Mouse (Mus musculus) ovary, postnatal 10 days (tissue): Measurements from ENCODE around the gene Apobec1.
"Not testable (repeated sequence)": the region's sequence is repeated elsewhere in the genome, so short reads cannot be mapped to it uniquely, and the experiment has no call there.

Experiments used
- DNase-seq: peaks from one replicate; pipeline ENCODE4 v3.0.0; 2022; ENCODE audit warnings: low spot score

The Apobec1 gene

DNA sequence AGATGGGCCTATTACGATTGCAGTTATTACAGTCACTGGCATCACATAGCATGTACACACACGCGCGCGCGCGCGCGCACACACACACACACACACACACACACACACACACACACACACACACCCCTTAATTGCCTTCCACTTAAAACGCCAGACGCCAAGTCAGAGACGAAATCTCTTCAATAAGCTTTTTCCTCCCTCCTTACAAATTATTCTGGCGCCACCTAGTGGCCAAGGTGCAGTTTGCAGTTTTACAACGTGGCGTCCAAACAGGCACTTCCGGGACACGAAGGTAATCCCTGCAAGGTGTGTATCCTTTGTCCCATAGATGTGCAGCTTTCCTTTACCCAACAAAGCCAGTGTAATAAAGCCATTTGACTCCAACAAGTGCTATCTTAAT lies 41.8 kb downstream of the Apobec1 start:
- peak; percentile 56 for DNase-seq

DNA sequence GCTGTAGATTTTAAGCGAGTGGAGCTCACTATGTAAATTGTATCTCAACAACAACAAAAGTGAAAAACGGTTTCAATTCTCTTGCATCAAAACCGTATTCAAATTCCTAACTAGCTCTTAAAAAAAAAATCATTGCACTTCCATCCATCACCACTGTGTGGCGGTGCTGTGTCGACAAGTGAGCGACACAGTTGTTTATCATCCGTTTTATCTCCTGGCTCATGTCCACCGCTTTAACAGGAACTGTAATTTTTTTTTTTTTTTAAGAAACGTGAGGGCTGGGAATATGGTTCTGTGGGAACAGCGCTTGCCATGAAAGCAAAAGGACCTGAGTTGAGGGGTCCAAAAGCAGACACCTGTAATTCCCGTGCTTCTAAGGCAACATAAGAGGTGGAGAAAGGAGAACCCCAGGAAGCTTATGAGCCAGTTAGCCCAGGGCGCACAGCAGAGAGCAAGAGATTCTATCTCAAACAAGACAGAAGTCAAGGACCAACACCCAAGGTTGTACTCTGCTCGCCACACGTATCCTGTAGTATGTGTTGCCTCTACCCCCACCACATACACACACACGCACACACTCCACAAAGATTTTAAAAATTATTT lies 45.2 kb downstream of the Apobec1 start:
- DNase-seq: no peak

DNA sequence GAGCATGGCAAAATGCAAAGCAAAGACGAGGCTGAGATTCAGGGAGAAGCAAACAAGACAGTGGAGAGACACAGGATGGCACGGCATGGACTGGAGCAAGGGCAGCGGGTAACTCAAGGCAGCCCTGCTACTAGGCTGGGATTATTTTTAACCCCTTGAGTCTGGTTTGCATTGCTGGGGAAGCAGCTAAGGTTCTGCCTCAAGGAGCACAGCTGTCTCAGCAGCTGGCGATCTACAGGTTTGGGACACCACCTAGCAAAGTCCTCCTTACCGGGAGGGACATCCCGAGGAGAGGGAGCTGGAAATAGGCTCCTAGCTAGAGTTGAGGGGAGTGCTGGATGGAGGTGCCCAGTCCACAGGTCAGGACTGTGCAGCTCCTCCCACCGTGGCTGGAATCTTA lies 47.0 kb downstream of the Apobec1 start:
- DNase-seq: no peak

DNA sequence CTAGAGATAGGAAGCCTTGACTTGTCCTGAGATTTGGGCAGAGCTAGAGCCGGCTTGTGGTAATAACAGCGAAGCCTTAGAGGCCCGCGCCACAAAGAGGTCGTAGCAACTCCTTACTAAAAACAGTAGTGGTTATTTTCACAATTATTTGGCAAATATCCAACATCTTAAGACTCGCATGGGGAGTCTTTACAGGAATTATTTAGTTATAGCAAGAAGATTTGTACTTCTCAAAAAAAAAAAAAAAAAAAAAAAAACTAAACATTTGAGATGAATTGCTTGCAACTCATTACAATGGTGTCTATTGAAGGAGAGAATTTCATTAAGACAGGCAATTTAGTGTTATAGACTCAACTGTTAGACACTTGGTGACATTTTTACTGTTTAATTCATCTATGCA lies 48.1 kb downstream of the Apobec1 start:
- DNase-seq: no peak

DNA sequence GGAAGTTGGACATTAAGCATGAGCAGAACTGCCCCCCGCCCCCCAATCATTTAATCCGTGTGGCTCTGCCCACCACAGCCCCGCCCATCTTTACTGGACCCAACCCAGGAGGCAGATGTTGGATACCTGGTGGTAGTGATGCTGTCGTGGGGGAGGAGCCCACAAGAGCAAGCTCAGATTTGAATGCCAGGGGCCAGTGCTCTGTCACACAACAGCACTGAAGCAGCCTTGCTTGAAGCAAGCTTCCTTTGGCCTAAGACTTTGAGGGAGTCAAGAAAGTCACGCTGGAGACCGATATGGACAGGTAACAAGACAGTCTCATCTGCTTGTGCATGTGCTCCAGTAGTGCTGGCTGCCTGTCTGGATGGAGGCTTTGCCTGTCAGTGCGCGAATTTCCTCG lies 48.6 kb downstream of the Apobec1 start, which contains the start of gene Aicda:
Aicda (plus strand) TSS at position 196 of the 400 bp plus-strand sequence.
- DNase-seq: no peak

DNA sequence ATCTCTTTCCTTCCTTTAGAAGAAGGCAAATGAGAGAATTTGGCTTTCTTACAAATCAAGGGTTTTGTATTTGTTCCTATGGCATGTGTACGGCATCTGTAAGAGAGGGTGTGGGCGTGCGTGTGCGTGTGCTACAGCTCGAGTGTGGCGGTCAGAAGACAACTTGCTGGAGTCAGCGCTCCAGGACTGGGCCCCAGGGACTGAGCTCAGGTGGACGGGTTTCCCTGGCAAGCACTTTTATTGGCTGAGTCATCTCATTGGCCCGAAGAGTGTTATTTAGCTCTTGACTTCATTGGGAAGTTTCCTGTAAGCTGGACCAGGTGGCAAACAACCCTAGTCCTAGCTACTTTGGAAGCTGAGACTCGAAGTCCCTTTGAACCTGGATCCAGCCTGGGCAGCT lies 56.3 kb downstream of the Apobec1 start:
- DNase-seq: no peak

DNA sequence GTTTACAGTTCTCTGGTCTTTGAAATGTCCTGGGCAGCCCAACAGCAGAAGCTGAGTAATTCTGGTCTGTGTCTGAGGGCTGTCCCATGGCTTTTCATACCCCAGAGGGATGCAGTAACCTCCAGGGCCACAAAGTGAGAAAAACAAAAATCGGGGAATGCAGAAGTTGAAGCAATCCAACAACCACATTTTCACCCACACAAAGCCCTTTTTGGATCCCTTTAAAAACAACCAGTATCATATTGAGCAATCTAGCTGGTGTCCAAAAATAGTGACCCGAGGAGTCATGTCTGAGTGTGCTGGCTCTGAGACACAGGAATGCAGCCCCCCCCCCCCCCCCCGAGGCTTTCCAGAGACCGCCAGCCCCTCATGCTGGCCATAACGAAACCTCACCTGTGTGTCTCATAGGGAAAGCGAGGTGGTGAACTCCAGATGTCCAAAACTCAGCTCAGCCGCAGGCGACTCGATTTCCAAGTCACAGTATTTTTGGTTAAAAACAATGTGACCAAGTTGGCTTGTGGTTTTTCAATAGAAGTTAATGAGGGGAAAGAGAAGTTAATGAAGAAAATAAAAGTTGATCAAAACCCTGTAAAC lies 56.9 kb downstream of the Apobec1 start:
- no peak for DNase-seq

DNA sequence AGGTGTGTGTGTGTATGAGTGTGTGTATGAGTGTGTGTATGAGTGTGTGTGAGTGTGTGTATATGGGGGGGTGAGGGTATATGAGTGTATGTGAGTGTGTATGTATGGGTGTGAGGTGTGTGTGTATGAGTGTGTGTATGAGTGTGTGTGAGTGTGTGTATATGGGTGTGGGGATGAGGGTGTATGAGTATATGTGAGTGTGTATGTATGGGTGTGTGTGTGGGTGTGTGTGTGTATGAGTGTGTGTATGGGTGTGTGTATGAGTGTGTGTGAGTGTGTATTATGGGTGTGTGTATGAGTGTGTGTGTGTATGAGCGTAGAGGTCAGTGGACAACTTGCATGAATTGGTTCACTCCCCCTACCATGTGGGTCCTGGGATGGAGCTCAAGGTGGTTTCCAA lies 57.6 kb downstream of the Apobec1 start:
- no peak for DNase-seq

DNA sequence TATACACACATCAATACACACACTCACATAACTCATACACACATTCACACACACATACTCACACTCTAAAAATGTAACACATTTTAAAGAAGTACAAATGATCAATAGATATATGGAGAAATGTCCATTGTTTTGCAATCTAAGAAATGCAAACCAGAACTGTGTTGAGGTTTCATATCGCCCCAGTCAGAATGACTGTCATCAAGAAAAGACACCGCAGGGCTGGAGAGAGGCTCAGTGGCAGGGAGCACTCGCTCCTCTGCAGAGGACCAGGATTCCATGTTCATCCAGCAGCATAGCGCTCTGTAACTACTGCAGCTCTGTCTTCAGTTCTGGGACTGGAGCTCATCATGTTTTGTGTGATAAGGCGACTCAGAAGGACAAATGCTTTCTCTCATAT lies 58.7 kb downstream of the Apobec1 start:
- no peak for DNase-seq

DNA sequence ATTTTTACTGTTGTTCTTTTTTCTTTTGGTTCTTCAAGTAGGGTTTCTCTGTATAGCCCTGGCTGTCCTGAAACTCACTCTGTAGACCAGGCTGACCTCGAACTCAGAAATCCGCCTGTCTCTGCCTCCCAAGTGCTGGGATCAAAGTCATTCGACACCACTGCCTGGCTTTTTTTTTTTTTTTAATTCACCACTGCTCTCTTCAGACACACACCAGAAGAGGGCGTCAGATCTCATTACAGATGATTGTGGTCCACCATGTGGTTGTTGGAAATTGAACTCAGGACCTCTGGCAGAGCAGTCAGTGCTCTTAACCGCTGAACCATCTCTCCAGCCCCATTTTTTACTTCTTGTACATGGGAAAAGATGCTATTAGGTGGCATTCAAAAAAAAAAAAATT lies 59.8 kb downstream of the Apobec1 start:
- not testable (repeated sequence) for DNase-seq

DNA sequence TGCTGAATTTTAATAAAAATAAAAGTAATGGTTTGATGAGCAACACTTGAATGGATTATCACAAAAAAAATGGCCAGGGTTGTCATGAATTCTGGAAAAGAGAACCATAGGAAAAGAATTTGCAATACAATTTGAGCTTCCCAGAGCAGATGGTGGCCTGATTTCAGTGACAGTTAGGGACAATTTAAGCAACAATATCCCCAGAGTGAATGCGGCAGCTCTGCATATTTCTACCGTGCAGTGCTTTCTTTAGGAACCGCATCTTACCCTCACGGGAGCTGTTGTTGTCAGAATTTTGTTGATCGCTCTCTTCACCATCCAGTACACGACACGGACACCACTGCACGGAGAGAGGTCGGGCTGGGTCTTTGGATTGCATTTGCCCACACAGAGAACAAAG lies 62.7 kb downstream of the Apobec1 start:
- DNase-seq: no peak

DNA sequence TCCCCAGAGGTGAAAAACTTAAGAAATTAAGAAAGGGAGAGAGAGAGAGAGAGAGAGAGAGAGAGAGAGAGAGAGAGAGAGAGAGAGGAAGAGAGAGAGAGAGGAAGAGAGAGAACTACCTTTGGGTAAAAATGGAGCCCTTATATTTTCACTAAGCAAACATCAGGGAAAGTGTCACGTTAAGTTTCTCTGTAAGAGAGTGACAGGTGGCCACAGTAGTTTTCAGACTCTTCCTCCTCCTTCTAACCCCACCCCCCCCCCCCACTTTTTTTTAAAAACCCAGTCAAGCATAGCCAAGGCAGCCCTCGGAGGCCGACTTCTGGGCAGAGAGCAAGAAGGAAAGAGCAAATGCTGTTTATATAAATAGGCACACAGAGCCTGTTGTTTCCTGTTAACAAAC lies 68.2 kb downstream of the Apobec1 start:
- DNase-seq: no peak

DNA sequence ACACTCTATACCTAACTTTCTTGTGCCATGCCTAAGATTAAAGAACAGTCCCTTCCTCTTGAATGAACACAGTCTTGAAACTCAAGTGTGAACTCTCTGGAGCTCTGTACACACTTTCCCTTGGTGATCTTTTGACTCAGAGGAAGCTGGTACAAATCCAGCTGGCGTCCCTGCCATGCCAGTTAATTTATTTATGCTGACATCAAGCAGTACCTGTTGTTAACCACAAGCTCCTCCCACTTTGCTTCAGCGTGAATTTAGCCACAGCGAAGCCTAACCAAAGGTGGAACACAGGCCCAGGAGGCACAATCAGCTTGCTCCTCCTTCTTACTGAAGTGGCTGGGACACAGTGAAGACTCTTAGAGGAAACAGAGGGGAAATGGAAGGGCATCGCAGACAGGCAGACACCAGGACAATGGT lies 69.4 kb downstream of the Apobec1 start:
- DNase-seq: no peak

DNA sequence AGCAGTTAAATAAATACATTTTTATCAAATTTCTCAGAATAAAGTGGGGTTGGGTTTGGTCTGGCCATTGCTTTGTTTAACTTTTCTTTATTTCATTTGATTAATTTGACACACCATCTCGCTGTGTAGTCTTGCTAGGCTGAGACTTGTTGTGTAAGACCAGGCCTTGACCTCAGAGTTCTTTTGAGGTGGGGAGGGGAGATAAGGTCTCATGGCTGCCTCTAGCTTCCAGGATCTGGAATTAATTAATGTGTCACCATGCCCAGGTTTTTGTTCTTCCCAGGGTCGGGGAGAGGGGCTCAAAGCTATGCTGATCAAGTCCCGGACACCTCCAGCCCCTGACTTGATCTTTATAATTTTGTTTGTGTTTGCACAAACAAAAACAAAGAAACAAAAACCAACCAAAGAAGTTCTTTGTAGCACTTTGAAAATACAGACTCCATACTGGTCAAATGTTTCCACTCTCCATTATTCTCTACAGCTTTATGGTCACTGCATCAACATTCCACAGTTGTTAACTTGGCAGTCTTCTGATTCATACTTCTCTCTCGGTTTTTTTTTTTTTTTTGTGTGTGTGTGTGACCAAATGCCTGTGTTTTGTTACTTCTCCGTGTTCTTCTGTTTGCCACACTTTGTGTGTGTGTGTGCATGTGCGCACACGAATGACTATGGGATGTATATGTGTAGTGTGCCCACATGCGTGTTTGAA lies 70.6 kb downstream of the Apobec1 start:
- no peak for DNase-seq

DNA sequence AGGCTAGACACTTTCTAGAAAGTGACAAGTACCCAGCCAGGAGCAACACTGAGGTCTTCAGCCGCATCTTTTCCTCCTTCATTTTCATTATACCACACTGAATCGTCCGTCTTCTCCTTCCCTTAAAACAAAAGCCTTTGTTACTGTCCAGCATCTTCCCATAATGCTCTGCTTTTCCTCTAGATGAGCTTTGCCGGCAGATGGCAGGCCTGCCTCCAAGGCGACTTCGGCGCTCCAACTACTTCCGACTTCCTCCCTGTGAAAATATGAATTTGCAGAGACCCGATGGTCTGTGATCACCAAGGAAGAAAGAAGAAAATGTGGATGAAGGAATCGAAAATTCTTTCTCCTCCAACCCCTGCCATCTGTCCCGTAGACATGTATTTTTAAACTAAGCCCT lies 74.1 kb downstream of the Apobec1 start:
- DNase-seq: no peak
